Mouse (Mus musculus): ENCODE measurements around the gene Tead1.

DNA sequence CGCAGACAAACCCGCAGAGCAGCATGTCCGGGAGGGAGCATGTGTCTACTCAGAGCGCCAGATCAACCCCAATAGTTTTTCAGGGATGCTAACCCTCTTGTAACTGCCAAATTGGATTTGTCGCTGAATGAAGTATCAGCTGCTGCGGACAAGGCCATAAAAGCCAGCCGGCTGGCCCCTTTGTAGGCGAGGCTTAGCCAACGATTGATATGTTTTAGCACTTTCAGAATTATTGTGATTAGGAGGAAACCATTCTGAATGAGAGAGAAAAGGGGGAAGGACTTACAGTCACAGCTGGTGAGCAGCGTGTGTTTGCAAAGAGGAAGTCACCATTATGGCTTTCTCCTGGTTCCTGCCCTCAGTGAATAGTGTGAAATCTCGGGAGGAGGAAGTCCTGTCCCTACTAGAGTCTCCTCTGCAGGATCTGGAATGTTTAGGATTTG is 146.2 kb downstream of the Tead1 start:
- TF ChIP-seq USF1 (IDR thresholded peaks at IDR 0.05; ENCODE audit: low read depth), result no peak
- TF ChIP-seq CTCF (IDR thresholded peaks at IDR 0.05; ENCODE audit: control insufficient read depth, insufficient read depth, insufficient read length), result no peak
- no peak for TF ChIP-seq MYOD1 (IDR thresholded peaks at IDR 0.05; ENCODE audit: control insufficient read depth, insufficient read length, low read depth)
- TF ChIP-seq MAX (IDR thresholded peaks at IDR 0.05), result no peak
- no peak for TF ChIP-seq CEBPB (IDR thresholded peaks at IDR 0.05; ENCODE audit: low read depth)
- TF ChIP-seq MYOG (IDR thresholded peaks at IDR 0.05; ENCODE audit: control insufficient read depth, extremely low read depth, insufficient read length), result no peak

All from C2C12 (cell line).